Mouse (Mus musculus): Measurements from ENCODE around the gene Dnah17. TPM values are rescaled to one million over a fixed set of nuclear protein-coding genes. Genes with fewer than 3 reads are reported as not detected.
A peak's percentile ranks its signal among the peaks of the same experiment; 100 is the strongest.

Dnah17 gene
- polyA plus RNA-seq, 1 experiment from 2014 or later, result 0.04 TPM

DNA sequence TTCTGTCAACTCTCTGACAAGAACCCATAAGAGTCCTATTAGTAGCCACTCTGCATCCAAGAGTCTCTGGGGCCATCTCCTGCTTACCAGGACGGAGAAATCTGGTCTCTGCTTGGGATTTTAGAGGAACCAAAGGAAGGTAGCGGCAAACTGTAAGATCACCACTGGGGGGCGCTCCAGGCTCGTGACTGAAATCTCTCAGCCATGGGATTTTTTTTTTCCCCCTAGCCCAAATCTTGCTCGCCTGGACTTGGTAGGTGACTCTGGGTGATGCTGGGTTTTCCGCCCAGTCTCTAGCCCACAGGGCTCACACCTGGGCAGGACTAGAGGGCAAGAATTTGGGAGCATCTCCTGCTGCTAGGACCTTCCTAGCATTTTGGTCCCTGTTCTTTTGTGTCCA, 46.6 kb downstream of the Dnah17 start:
- TF ChIP-seq EP300 (optimal IDR thresholded peaks at IDR 0.05), result no peak
- peak; percentile 88 for TF ChIP-seq CTCF (IDR thresholded peaks at IDR 0.05; ENCODE audit: low read depth)
- 9% methylated on average over 6 of the region's 6 CpGs for WGBS
- ATAC-seq (ENCODE audit: low FRiP score, low TSS enrichment) (no peak), DNase-seq (ENCODE audit: low spot score) (peak; percentile 75)
- H3K9ac ChIP-seq (ENCODE audit: low read length), result no peak overlapping the region
- H3K4me2 ChIP-seq (replicated peaks; ENCODE audit: low read depth), result no peak overlapping the region
- no peaks in the 10 kb centered on the region for H3K36me3 ChIP-seq (ENCODE audit: control insufficient read depth, insufficient read depth, low read length)
- H3K27me3 ChIP-seq (ENCODE audit: control insufficient read depth, insufficient read depth, low read length), result no peaks in the 10 kb centered on the region
- H3K4me1 ChIP-seq (replicated peaks; ENCODE audit: control insufficient read depth, insufficient read depth), result no peaks in the 10 kb centered on the region
- H3K27ac ChIP-seq (replicated peaks), result no peak overlapping the region
- H3K9me3 ChIP-seq (ENCODE audit: control insufficient read depth, low read length), result no peaks in the 10 kb centered on the region
- H3K4me3 ChIP-seq (ENCODE audit: low read depth, low read length), result no peak overlapping the region

DNA sequence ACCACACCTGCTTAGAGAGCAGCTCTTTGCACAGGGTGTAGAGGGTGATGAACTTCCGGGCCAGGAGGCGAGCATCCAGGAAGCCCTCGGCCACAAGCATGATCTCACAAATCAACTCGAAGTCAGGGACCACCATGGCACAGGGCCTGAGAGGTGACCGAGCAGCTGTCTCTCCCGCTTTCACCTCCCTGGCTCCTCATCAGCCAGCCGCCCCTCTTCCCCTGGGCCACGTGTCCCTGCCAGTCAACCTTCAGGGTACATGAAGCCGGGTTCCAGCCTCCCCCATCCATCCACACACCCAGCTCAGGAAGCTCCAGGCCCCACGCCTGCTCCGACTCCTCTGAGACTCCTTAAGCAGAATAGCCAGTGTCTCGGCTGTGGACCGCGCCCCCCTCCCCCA, 48.1 kb downstream of the Dnah17 start:
- H3K9ac ChIP-seq (ENCODE audit: low read length), result no peak overlapping the region
- 93% methylated on average over 14 of the region's 14 CpGs for WGBS

DNA sequence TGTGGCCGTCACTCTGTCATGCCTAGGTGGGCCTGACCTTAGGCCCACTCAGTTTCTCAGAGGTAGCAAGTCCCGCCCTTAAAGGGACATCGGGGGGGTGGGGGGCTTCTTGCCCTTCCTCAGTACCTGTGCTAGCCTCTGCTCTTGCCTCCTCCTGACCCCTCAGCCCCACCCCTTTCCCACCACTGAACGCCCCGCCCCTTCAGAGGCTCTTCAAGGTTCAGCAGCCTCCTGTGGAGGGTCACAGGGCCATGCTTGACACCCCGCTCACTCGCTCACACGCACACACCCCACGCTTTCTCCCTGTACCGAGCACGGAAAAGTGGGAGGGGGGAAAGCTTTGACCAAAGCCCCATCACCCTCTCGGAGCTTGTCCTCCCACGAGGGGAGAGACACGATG, 50.7 kb downstream of the Dnah17 start:
- Histone ChIP-seq H3K27ac (replicated peaks) (no peak overlapping the region), H3K4me3 (ENCODE audit: low read depth, low read length) (no peak overlapping the region), H3K36me3 (ENCODE audit: control insufficient read depth, insufficient read depth, low read length) (no peaks in the 10 kb centered on the region), H3K27me3 (ENCODE audit: control insufficient read depth, insufficient read depth, low read length) (no peaks in the 10 kb centered on the region), H3K9me3 (ENCODE audit: control insufficient read depth, low read length) (no peaks in the 10 kb centered on the region), H3K4me1 (replicated peaks; ENCODE audit: control insufficient read depth, insufficient read depth) (peaks cover 5% of the 10 kb centered on the region), H3K9ac (ENCODE audit: low read length) (no peak overlapping the region), H3K4me2 (replicated peaks; ENCODE audit: low read depth) (no peak overlapping the region)
- DNase-seq (ENCODE audit: low spot score), result no peak
- no peak for ATAC-seq (ENCODE audit: low FRiP score, low TSS enrichment)
- WGBS, result 72% methylated on average over 12 of the region's 14 CpGs
- no peak for TF ChIP-seq CTCF (IDR thresholded peaks at IDR 0.05; ENCODE audit: low read depth)
- TF ChIP-seq EP300 (optimal IDR thresholded peaks at IDR 0.05), result no peak

More for the DNA sequence above, 48.1 kb downstream of the Dnah17 start:
- Histone ChIP-seq H3K4me2 (replicated peaks; ENCODE audit: low read depth) (no peak overlapping the region), H3K27me3 (ENCODE audit: control insufficient read depth, insufficient read depth, low read length) (no peaks in the 10 kb centered on the region), H3K9me3 (ENCODE audit: control insufficient read depth, low read length) (no peaks in the 10 kb centered on the region), H3K27ac (replicated peaks) (no peak overlapping the region), H3K4me1 (replicated peaks; ENCODE audit: control insufficient read depth, insufficient read depth) (no peaks in the 10 kb centered on the region), H3K4me3 (ENCODE audit: low read depth, low read length) (no peak overlapping the region), H3K36me3 (ENCODE audit: control insufficient read depth, insufficient read depth, low read length) (no peaks in the 10 kb centered on the region)
- TF ChIP-seq CTCF (IDR thresholded peaks at IDR 0.05; ENCODE audit: low read depth), result no peak
- TF ChIP-seq EP300 (optimal IDR thresholded peaks at IDR 0.05), result no peak
- no peak for ATAC-seq (ENCODE audit: low FRiP score, low TSS enrichment)
- DNase-seq (ENCODE audit: low spot score), result no peak

DNA sequence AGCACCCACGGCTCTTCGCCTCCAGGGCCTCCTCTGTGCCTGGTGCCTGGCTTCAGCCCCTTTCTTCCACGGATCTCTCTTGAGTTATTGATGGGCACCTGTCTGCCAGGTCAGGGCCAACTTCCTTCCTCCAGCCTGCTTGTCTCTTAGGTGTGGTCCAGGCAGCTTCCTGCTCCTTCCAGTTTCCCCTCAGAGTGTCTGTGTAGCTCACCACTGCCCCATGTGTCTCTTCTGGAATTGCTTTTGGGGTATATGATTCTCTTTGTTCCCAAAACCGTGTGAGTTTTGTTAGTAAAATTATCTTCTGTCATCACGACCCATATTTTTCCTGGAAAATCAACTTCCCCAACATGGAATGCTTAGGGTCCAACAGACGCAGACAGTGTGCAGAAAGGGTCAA, 53.5 kb downstream of the Dnah17 start:
- H3K9ac ChIP-seq (ENCODE audit: low read length), result no peak overlapping the region
- no peaks in the 10 kb centered on the region for H3K36me3 ChIP-seq (ENCODE audit: control insufficient read depth, insufficient read depth, low read length)
- no peak for DNase-seq (ENCODE audit: low spot score)
- no peak for ATAC-seq (ENCODE audit: low FRiP score, low TSS enrichment)
- 65% methylated on average over 6 of the region's 6 CpGs for WGBS
- H3K27me3 ChIP-seq (ENCODE audit: control insufficient read depth, insufficient read depth, low read length), result no peaks in the 10 kb centered on the region
- peak; percentile 40 for TF ChIP-seq CTCF (IDR thresholded peaks at IDR 0.05; ENCODE audit: low read depth)
- no peak for TF ChIP-seq EP300 (optimal IDR thresholded peaks at IDR 0.05)
- no peak overlapping the region for H3K4me2 ChIP-seq (replicated peaks; ENCODE audit: low read depth)
- H3K27ac ChIP-seq (replicated peaks), result no peak overlapping the region
- peaks cover 5% of the 10 kb centered on the region for H3K4me1 ChIP-seq (replicated peaks; ENCODE audit: control insufficient read depth, insufficient read depth)
- no peaks in the 10 kb centered on the region for H3K9me3 ChIP-seq (ENCODE audit: control insufficient read depth, low read length)
- H3K4me3 ChIP-seq (ENCODE audit: low read depth, low read length), result no peak overlapping the region

DNA sequence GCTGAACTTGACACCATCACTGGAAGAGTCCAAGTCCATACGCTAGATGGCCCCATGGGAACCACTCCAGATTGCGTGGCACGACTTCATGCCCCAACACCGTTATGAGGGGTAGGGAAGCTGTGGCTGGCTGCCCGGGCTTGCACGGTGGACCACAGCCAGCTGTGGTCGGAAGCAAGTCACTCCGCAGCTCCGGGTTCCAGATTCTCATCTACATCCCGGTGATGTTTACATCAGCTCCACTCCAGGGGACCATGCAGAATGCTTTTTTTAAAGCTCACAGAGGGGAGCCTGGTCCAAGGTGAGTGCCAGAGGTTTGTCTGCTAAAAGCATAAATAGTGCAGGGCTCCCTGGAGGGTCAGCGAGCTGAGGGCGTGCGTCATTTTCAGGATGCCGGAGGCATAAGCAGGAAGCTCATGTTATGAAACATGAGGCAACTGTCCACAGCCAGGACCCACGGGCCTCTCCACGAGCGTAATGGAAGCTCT, 55.4 kb downstream of the Dnah17 start:
- Histone ChIP-seq H3K4me1 (replicated peaks; ENCODE audit: control insufficient read depth, insufficient read depth) (peaks cover 5% of the 10 kb centered on the region), H3K27ac (replicated peaks) (no peak overlapping the region), H3K4me2 (replicated peaks; ENCODE audit: low read depth) (peak overlapping the region; percentile 20; the same call in 1 of the 2 replicates), H3K9me3 (ENCODE audit: control insufficient read depth, low read length) (no peaks in the 10 kb centered on the region), H3K4me3 (ENCODE audit: low read depth, low read length) (no peak overlapping the region), H3K27me3 (ENCODE audit: control insufficient read depth, insufficient read depth, low read length) (no peaks in the 10 kb centered on the region), H3K36me3 (ENCODE audit: control insufficient read depth, insufficient read depth, low read length) (no peaks in the 10 kb centered on the region), H3K9ac (ENCODE audit: low read length) (no peak overlapping the region)
- DNase-seq (ENCODE audit: low spot score), result no peak
- WGBS, result 34% methylated on average over 17 of the region's 17 CpGs
- no peak for ATAC-seq (ENCODE audit: low FRiP score, low TSS enrichment)
- TF ChIP-seq CTCF (IDR thresholded peaks at IDR 0.05; ENCODE audit: low read depth) (peak; percentile 20; the same call in 1 of the 2 replicates), EP300 (optimal IDR thresholded peaks at IDR 0.05) (no peak)

DNA sequence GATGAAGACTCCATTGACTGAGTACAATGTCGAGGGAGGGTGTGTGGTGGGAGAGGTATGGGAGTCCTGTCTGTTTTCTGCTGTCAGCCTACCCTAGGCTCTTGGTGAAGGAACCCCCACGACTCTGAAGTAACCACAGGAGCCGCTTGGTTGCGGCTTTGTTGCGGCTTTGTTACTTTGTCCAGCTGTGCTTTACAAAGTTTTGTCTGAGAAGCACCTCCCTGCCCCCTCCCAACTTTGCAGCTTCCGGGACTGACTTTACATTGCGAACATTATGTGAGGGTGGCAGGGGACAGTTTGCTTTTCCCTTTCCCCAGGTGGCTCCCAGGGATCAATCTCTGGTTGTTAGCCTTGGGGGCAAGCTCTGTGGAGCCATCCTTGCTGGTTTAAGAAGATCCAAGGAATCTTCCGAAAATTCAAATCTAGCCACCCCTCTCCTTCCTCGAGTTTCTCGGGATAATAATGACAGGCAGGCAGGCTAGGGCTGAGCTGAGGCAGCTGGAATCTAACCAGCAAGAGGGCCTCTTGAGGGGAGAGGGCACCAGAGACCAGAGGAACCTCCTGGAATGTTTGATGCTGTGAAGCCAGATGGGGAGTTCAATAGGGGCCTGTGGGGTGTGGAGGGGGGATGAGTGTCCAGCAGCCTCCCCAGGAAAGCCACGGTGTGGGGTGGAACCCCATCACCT, 59.1 kb downstream of the Dnah17 start:
- Histone ChIP-seq H3K27me3 (ENCODE audit: control insufficient read depth, insufficient read depth, low read length) (no peaks in the 10 kb centered on the region), H3K27ac (replicated peaks) (no peak overlapping the region), H3K4me2 (replicated peaks; ENCODE audit: low read depth) (no peak overlapping the region), H3K4me1 (replicated peaks; ENCODE audit: control insufficient read depth, insufficient read depth) (peaks cover 5% of the 10 kb centered on the region), H3K4me3 (ENCODE audit: low read depth, low read length) (no peak overlapping the region), H3K36me3 (ENCODE audit: control insufficient read depth, insufficient read depth, low read length) (no peaks in the 10 kb centered on the region), H3K9ac (ENCODE audit: low read length) (0 out of 2 replicates have a peak overlapping the region, but pooled peaks have one; percentile 13), H3K9me3 (ENCODE audit: control insufficient read depth, low read length) (no peaks in the 10 kb centered on the region)
- no peak for DNase-seq (ENCODE audit: low spot score)
- ATAC-seq (ENCODE audit: low FRiP score, low TSS enrichment), result no peak
- WGBS, result 32% methylated on average over 11 of the region's 11 CpGs
- no peak for TF ChIP-seq CTCF (IDR thresholded peaks at IDR 0.05; ENCODE audit: low read depth)
- no peak for TF ChIP-seq EP300 (optimal IDR thresholded peaks at IDR 0.05)

Data from stomach, postnatal 0 days (tissue).